Mouse (Mus musculus): ENCODE measurements at regions not wholly inside any gene's neighbourhood (a gene's known extent, or its start where the extent isn't known, plus 50 kb on each side); places are given as distances from the start of the nearest gene placed in this dataset.
"Not testable (repeated sequence)": the region's sequence is repeated elsewhere in the genome, so short reads cannot be mapped to it uniquely, and the experiment has no call there.

DNA sequence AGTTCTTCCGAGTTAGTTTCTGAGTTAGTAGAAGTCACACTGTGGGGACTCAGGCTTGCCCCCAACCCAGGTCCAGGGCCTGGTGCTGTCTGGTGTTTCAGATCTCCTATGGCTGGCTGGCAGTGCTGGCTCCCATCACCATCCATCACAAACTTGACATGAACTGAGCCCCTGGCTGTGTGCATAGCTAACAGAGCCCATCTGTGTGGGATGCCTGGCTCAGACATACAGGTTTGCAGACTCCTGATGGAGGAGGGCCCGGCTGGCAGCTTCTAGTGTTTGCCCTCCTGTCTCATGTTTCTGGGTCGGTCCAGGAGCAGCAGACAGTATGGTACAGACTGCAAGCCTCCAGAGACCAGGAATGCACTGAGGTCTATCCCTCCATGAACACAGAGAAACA lies 169.5 kb upstream of the Sulf2 start:
- no peak for DNase-seq (ENCODE audit: low read depth, low spot score)

DNA sequence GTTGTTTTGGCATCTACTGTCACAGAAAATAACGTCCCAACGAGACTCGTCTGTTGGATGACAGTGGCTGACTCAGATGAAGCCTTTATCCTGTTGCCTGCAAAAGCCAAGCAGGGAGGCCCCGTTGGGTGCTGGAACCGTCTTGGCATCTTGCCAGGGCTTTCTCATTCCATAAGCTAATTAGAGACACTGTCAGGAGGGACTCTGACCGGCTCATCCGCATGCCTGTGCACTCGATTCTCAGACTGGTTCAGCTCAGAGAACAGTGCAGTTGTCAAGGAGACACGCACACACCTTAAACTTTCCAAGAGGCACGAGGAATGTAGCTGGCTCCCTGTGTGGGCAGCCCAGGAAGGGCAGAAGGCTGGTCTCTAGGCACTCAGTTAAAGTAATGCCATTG lies 169.0 kb upstream of the Sulf2 start:
- no peak for DNase-seq (ENCODE audit: low read depth, low spot score)

DNA sequence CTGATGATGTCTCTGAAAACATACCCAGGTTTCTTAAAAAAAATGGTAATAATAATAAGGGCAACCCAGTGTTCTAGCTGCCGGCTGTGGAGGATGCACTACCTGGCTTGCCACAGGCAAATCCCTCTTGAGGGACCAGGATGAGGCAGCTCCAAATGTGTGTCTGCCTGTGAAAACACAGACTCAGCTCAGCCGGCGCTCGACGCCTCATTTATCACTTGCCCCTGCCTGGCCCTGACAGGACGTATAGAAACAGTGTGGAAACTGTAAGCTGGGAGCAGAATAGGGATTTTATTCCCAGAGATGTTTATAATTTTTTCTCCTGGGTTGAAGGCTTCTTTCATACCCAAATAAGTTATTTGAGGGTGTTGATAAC lies 167.2 kb upstream of the Sulf2 start:
- DNase-seq (ENCODE audit: low read depth, low spot score): no peak

DNA sequence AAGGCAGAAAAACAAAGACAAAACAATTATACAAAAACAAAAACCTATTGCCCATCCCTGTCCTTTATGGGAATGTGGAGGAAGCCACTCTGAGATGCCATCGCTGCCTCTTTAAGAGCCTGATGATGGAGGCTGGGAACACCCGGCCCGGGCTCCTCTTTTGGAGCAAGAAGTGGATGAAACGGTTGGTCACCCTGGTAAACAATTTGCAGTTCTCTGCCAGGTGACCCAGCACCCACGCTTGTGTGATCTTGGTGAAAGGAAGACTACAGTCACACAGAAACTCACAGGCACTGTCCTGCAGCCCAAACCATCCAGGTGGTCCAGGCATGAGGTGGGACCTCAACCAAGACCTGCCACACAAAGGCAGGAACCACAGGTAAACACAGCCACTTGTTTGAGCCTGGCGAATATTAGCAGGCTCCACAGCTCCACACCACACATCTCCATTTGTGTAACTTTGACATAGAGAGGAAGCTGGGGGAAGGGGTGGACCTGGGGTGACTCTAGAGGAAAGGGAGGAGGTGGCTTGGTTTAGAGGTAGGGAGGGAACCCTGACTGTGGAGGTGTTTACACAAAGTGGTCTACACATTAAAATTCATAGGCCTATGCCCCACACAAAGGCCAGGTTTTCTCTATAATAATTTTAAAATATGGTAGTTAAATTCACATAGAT lies 166.7 kb upstream of the Sulf2 start:
- DNase-seq (ENCODE audit: low read depth, low spot score): no peak

DNA sequence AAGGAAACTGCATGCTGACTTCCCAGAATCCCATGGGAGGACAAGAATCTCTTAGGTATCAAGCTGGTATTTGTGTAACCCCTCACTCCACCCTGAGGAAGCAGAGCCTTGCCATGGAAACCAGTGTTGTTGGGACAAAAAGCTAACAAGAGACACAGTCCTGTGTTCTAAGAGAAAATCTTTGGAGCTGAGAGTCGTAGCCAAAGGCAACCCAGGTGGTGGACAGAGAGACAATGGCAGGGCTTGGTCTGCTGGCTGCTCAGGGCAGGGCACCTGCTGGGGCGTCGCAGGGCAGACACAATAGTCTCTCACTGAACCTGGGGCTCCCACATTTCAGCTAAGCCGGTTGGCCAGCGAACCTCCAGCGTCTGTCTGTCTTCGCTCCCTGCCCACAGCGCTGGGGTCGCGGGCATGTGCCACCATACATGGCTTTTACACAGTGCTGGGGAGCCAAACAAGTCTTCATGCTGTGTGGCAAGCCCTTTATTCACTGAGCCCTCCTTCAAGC lies 161.0 kb upstream of the Sulf2 start:
- DNase-seq (ENCODE audit: low read depth, low spot score): no peak

DNA sequence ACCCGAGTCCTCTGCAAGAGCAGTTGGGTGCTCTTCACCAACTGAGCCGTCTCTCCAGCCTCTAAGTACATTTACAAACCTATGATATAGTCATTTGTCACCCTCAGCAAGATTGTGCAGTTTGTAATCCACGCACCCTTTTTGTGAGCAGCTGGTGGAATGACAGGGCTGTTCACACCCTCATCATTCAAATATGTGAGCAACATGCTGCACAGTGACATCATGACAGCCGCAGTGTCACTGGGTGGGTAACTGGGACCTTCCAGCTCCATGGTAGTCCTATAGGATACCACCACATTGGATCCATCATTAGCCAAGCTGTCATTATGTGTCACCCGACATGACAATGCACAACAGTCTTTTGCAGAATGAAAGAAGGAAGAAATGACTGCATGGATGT lies 155.0 kb upstream of the Sulf2 start:
- DNase-seq (ENCODE audit: low read depth, low spot score): no peak

DNA sequence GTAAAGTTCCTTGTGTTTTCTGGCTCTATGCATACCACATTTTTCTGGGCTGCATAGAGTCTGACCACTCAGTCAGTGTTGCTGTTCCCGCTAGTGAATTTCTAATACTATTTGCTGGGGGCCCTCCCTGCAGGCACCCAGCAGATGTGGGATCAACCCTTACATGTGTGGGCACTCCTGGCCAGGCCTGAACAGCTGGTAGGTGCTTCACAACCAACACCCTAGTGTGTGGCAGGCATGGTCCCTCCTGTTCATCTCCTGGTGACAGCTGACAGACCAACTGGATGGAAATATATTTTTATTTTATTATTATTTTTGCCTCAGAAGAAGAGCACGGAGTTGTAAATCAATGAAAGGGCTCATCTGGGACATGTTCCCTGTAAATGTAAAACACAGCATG lies 154.4 kb upstream of the Sulf2 start:
- DNase-seq (ENCODE audit: low read depth, low spot score): no peak

DNA sequence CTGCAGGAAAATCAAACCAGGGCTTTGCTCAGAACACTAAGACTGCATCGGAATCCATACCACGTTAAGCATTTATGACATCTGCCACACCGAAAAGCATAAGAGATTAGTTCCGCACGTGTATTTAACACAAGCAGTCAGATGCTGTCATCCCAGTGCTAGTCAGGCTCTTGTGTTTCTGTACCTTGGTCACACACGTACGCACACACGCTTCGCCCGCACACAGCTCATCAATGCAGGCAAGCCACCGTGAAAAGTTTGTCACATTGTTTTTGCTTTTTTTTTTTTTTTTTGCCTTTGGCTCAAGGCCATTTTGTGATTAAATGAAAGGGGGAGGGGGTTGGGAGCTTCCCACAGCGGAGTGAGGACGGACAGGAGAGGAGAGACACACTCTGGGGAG lies 152.1 kb upstream of the Sulf2 start:
- no peak for DNase-seq (ENCODE audit: low read depth, low spot score)

DNA sequence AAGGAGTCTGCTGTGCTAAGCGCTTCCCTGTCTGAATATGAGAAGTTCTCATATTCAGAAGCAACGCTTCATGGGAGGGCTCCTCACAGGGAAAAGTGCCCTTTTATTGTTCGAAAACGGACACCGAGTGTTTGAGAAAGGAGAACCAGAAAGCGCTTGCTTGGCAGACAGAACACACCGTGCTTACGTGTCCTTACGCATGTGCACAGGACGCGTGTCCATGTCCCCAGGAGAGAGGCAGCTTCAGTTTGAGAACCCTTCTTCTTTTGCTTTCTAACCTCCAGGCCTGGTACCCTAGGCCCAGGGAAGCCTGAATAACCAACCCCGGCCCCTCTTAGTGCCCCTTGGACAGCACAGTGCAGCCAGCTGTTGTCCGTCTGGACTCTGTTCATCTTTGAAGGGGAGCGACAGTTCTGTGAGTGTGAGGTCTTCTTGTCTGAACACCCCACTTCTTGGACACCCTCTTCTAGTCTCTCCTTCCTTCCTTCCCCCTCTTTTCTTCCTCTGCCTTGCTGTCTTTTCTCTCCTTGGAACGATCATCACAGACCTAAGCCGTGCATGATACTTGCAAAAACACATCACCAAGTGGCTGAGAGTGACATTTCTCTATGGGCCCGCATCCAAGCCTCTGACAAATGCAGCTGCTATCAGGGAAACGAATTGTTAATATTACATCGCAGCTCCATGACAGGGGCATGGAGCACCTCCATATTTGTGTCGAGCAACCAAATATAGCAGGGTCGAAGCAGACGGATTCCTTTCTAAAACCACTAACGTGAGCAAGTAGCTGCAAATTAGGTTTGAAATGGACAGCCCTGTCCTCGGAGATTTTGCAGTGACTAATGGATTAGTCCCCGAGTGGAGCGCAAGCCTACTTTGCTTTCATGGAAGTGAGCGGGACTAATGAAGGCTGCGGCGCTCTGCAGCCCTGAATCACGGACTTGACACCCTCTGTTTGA lies 149.9 kb upstream of the Sulf2 start:
- no peak for DNase-seq (ENCODE audit: low read depth, low spot score)

DNA sequence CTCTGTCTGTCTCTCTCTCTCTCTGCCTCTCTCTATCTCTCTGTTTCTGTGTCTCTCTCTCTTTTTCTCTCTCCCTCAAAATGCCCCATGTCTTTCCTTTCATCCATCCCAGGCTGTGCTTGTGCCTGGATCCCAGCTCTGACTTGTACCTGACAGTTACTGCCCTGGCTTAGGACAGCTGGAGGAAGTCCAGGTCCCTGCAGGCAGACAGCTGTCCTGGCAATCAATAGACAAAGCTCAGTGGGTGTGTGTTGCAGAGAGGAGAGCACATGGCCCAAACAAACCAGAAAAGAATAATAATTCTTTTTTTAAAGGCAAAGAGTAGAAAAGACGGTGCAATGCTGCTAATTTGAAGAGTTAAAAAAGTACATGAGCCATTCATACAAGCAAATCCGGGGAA lies 148.4 kb upstream of the Sulf2 start:
- no peak for DNase-seq (ENCODE audit: low read depth, low spot score)

DNA sequence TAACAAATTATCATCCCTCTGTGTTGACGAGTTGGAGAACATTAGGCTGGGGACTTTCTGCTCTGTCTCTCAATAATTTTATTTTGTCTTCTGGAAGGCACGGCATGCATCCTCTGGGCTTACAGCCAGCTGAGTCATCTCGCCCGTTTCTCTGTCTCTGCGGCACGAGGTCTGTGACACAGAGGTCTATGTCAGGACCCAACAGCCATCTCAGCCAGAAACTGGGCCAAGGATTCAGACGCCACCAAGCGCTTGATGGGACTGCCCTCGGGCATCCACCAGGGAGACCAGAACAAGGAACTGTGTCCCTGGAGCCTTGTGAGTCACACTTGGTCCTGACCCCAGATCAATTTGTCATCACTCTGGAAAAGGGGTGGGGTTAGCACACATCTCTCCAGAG lies 145.7 kb upstream of the Sulf2 start:
- DNase-seq (ENCODE audit: low read depth, low spot score): peak; percentile 46

DNA sequence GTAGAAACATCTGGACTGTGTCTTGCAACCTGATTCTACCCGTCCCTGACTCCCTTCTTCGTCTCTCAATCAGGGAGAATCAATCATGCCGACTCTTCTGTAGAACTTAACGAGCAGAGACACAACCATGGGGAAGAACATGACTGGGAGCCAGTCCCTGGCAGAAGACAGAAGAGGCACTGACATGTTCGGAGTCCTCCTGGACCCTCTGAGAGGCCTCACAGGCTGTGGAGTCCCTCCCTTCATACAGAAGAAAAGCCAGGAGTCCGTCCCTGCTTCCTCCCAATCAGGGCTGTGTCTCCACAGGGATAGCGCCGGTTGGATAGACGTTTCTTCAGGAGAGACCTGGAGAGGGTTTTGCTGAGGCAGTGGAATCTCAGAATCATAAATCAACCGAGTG lies 139.2 kb upstream of the Sulf2 start:
- no peak for DNase-seq (ENCODE audit: low read depth, low spot score)

DNA sequence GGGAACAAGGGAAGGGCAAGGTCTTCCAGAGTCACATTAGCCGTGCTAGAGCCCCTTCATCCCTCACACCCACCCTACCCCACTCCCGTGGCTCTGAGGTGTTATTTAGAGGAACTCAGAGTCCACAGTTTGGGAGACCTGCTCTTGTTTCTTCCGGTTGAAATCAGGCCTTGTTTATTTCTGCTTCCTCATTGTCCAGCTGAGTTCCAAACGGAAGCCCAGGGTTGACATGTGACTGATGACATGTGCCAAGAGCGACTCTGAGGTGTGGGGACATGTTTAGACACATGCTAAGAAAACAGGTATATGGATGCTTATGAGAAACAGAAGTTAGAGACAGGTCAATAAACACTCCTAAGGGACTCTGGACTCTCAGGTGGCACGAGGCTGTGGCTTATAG lies 137.5 kb upstream of the Sulf2 start:
- DNase-seq (ENCODE audit: low read depth, low spot score): no peak

DNA sequence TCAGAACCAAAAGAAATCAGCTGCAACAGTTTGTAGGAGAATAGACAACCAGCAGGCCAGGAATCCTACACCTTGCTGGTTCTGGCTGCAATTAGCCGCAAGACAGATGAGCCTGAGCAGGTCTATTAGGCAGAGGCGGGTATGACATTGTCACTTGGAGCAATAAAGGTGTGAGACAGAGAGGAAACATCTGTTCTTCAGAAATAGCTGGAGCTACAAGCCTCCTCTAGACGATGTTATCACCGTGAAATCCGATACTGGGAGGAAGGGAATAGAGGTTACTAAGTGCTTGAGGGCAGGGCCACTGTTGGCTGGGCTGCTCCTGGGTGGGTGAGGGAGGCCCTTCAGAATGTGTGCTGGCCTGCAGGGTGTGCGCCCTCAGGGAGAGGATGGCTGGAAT lies 135.8 kb upstream of the Sulf2 start:
- no peak for DNase-seq (ENCODE audit: low read depth, low spot score)

DNA sequence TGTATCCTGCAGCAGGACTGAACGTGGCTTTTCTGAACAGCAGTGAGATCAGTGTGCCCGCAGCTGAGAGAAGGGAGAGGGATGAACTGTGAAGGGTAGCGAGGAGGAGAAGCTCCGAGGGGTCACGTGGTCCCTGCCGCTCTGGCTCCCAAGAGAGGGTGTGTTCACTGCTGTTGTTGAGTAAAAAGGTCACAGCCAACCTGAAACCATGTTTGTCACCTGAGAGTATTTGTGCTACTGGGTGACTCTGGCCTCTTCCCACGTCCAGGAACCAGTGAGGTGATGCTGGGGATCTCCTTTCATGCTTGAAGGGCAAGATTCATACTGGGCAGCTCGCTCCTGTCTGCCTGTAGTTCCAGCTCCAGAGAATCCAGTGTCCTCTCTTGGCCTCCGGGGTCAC lies 135.4 kb upstream of the Sulf2 start:
- no peak for DNase-seq (ENCODE audit: low read depth, low spot score)

DNA sequence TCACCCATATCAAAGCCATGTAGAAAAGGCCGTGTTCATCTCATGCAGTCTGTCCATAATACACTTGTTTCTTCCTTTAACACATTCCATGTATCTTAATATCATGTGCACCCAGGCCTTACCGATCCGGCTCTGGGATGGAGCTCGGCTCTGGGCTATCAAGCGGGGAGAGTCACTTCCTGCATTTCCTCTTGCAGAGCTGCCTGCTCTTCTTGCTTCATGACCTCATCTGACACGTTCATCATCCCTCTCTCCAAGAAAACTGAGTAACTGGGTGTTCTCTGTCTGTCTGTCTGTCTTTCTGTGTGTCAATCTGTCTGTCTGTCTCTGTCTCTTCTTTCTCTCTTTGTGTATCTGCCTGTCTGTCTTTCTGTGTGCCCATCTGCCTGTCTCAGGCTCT lies 133.7 kb upstream of the Sulf2 start:
- no peak for DNase-seq (ENCODE audit: low read depth, low spot score)

DNA sequence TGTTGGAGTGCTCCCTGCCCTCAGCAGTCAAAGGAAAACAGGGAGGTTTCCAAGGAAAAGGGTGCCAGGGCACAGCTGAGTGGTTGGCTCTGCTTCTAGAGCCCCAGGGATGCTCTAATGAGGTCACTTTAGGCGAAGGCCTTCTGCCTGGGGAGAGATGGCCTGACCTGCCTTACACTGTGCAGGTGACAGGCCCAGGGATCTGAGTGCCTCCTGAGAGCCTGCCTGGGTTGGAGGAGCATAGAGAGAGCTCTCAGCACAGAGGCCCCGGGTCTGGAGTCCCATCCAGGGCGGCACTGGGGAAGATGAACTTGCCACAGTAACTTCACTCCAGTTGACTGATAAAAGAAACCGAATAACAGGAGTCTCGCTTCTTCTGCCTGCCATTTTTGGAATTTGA lies 125.7 kb upstream of the Sulf2 start:
- not testable (repeated sequence) for DNase-seq (ENCODE audit: low read depth, low spot score)

DNA sequence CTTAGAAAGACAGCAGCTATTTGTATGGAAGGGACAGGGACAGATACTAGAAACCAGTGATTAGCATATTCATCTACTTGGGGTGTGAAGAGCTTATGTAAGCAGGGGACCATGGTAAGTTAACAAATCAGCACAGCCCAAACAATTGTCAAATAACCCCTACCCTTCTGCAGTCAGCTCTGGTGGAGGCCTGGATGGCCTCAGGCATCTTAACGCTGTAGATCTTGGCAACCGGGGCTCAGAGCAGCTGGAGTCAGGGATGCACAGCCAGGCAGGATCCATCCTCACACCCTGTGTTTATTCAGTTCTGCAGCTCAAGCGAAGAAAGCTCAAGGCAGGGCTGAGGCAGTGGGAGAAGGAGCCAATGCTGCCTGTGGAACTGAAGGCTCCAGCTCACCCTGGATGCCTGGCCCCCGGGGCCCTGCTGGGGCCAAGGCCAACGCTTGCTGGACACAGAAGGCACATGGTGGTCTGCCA lies 125.2 kb upstream of the Sulf2 start:
- no peak for DNase-seq (ENCODE audit: low read depth, low spot score)

DNA sequence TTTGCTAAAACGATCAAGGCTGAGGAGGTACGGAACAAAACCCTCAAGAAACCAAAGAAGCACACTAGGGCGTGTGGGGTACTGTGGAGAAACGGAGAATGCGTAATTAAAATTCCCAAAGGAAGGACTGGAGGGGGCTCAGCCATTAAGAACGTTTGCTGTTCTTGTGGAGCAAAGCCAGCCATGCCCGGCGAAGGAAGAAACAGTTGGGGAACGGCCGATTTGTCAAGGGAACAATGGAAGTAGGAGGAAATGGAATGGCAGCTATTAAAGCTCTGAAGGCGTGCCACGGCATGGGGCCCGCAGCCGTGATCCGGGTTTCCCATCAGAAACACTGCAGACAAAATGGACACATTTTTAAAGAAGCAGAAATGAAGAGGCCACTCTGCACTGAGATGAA lies 124.2 kb upstream of the Sulf2 start:
- no peak for DNase-seq (ENCODE audit: low read depth, low spot score)

DNA sequence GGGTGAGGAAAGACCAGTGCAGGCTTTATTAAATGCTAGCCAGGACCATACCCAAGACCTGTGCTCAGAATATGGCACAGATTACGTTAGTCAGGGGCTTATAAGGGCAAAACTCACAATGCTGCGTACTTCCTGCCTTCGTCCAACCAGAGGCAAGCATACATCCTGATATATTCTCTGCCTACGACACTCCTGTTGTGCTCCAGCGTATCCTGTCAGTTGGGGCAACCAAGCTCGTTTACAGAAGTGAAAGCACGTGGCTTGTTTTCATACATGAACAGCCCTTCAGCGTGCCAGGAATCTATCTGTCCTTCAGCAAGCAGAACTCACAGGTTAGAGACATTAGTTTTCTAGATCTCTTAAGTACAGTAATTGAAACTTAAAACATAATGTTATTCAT lies 119.9 kb upstream of the Sulf2 start:
- no peak for DNase-seq (ENCODE audit: low read depth, low spot score)

DNA sequence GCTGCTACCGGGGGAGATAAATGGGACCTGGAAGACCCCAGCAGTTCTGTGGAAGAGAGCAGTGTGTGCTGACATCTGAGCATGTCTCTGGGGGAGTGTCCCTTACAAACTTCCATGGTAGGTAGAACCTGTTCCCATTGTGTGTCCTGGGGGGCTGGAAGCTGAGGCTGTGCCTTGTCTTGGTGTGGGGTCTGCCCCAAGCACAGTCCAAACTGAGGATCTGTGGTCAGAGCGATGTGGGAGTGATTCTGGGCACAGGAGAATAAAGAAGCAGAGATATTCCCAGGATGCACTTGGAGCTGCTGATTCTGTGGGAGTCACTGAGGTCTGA lies 118.5 kb upstream of the Sulf2 start:
- no peak for DNase-seq (ENCODE audit: low read depth, low spot score)

DNA sequence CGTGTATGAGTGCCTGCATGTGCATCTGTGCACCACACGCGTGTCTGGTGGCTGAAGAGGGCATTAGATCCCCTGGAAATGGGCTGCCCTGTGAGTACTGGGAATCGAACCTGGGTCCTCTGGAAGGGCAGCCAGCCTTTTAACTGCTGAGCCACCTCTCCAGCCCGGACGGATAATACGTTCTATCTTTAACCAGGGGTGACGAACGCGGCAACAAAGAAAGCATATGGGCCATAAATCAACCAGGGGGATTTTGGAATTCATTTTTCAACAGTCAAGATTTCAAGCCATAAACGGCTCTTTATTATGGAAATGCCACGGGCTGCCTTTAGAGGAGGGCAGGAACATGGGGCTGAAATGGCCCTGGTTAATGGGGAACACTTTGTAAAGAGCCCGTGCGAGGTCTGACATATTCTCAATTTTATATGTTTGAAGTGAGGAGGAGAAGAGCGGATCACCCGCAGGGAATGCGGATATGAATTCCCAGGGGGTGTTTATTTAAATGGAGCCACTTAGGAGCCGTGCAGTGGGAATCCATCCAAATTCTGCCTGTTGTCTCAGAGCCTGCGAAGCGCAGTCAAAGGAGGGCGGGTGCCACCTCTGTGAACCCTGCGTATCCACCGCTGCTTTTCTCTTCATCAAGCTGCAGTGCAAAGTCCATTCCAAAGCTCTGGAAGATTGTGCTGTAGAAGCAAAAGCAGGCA lies 118.0 kb upstream of the Sulf2 start:
- no peak for DNase-seq (ENCODE audit: low read depth, low spot score)
